In the genomic region with DNA sequence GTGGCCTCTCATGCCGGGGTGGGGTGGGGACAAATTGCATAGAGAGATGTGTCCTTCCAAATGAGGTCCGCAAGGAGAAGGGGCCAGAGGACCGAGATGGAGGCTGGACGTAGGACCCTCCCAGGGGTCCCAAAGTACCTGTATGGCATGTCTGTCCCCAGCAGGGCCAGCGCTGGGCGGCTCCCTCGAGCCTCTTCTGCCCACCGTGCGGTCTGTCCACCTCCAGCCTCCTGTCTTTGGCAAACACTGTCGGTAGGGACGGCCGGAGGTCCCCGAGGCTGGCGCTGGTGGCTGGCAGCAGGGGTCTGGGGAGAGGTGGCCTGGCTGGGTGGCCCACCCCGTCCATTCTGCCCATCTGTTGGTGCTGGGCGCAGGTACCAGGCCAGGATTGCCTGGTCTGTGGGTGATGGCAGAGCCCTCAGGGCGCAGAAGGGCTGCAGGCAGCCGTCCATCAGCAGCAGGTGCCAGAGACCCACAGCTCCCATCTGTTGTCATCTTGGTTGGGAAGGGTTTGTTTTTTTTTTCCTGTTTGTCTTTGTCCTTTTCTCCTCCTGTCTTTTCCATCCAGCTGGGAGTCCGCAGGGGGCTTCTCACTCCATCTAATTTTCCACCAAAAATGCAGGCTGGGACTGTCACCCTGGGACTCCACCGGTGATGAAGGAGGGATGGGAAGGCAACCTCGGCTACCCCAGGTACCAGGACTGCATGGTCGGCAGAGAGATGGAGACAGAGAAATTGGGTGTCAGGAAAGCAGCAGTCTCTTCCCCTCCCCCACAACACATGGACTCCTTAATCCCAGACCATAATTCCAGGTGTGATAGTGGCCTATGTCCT, we compare ENCODE assay signal across 9 mouse cellular contexts. TPM values are rescaled to one million over a fixed set of nuclear protein-coding genes. Genes with fewer than 3 reads are reported as not detected.
DNase-seq lines count a peak whose midpoint lies in the region; ATAC-seq and TF ChIP-seq lines count a peak whose summit lies in the region.
"Had no signal": no experiment of that assay in that cellular context is flagged by ENCODE, and none has a peak within 500 bp of the region (broad histone marks: within the 10 kb centered on the region; RNA-seq: fewer than 3 reads in every experiment).

No protein-coding gene starts in this region.

- no peak for TF ChIP-seq POLR2A in lung, adult 2 months (IDR thresholded peaks at IDR 0.05; ENCODE audit: borderline replicate concordance, extremely low read depth, low read depth, low read length)

- H3K9me3 ChIP-seq in heart, postnatal 0 days (replicated peaks; ENCODE audit: control insufficient read depth, low read length): no peaks in the 10 kb centered on the region
- H3K9me3 ChIP-seq in forebrain, postnatal 0 days (ENCODE audit: low read length): no peaks in the 10 kb centered on the region
- H3K9me3 ChIP-seq in midbrain, embryonic 12.5 days: no peaks in the 10 kb centered on the region

- H3K27ac ChIP-seq in heart, postnatal 0 days (ENCODE audit: low read depth): peak overlapping the region; percentile 75; the same call in 1 of the 2 replicates
- peak overlapping the region; percentile 70 for H3K27ac ChIP-seq in forebrain, postnatal 0 days (ENCODE audit: low read depth, low read length)
- peak overlapping the region; percentile 92 for H3K27ac ChIP-seq in midbrain, embryonic 12.5 days (replicated peaks)

- peaks cover 15% of the 10 kb centered on the region for H3K4me1 ChIP-seq in heart, postnatal 0 days (ENCODE audit: control insufficient read depth, insufficient read depth)
- peaks cover 9% of the 10 kb centered on the region for H3K4me1 ChIP-seq in forebrain, postnatal 0 days (ENCODE audit: insufficient read depth)
- H3K4me1 ChIP-seq in midbrain, embryonic 12.5 days: peaks cover 56% of the 10 kb centered on the region
- H3K4me1 ChIP-seq in lung, adult 2 months (ENCODE audit: control insufficient read depth, insufficient read depth, low read length): peaks cover 30% of the 10 kb centered on the region

- H3K36me3 ChIP-seq in heart, postnatal 0 days (replicated peaks; ENCODE audit: control insufficient read depth, insufficient read depth, low read length): peaks cover 71% of the 10 kb centered on the region
- H3K36me3 ChIP-seq in forebrain, postnatal 0 days (ENCODE audit: insufficient read depth): peaks cover 15% of the 10 kb centered on the region
- peaks cover 15% of the 10 kb centered on the region; the same call in 1 of the 2 replicates for H3K36me3 ChIP-seq in midbrain, embryonic 12.5 days

- intact Hi-C loops in heart, postnatal 25 days (cut with DNase I): no loop called here

- ATAC-seq in heart, postnatal 0 days (ENCODE audit: insufficient read depth, low read depth): no peak
- ATAC-seq in forebrain, postnatal 0 days: no peak
- ATAC-seq in midbrain, embryonic 12.5 days (ENCODE audit: low FRiP score, low read depth): no peak

- TF ChIP-seq CTCF in heart, postnatal 0 days (IDR thresholded peaks at IDR 0.05; ENCODE audit: low read depth): no peak
- TF ChIP-seq CTCF in forebrain, postnatal 0 days (IDR thresholded peaks at IDR 0.05; ENCODE audit: low read depth): no peak
- no peak for TF ChIP-seq CTCF in lung, adult 2 months (IDR thresholded peaks at IDR 0.05; ENCODE audit: insufficient read depth, low read length)

- H3K4me3 ChIP-seq in heart, postnatal 0 days (ENCODE audit: low read depth, low read length): no peak overlapping the region
- H3K4me3 ChIP-seq in forebrain, postnatal 0 days (ENCODE audit: low read depth, low read length): peak overlapping the region; percentile 20
- peak overlapping the region; percentile 12; the same call in 1 of the 2 replicates for H3K4me3 ChIP-seq in midbrain, embryonic 12.5 days
- no peak overlapping the region for H3K4me3 ChIP-seq in lung, adult 2 months (replicated peaks; ENCODE audit: extremely low read depth, low read depth, low read length)

- H3K4me2 ChIP-seq in heart, postnatal 0 days (ENCODE audit: low read depth, low read length): no peak overlapping the region
- H3K4me2 ChIP-seq in forebrain, postnatal 0 days (ENCODE audit: low read depth): peak overlapping the region; percentile 44
- H3K4me2 ChIP-seq in midbrain, embryonic 12.5 days (replicated peaks): peak overlapping the region; percentile 9; the same call in 1 of the 2 replicates

- 78% methylated on average over 22 of the region's 22 CpGs for WGBS in heart, postnatal 0 days
- 50% methylated on average over 22 of the region's 22 CpGs for WGBS in forebrain, postnatal 0 days
- 50% methylated on average over 22 of the region's 22 CpGs for WGBS in midbrain, embryonic 12.5 days
- 68% methylated on average over 22 of the region's 22 CpGs for WGBS in lung, adult 2 months

- DNase-seq in heart, postnatal 0 days (ENCODE audit: low spot score): no peak
- DNase-seq in heart, postnatal 25 days (ENCODE audit: low spot score): no peak
- DNase-seq in cerebellum, adult 11-12 months: peak; percentile 95
- DNase-seq in forebrain, postnatal 0 days: no peak
- no peak for DNase-seq in layer of hippocampus, adult 18-20 months (ENCODE audit: low spot score in 2 of 2)
- DNase-seq in layer of hippocampus, adult 8-10 months (ENCODE audit: low spot score in 2 of 2): no peak
- DNase-seq in lung, adult 2 months: no peak

- no peak overlapping the region for H3K9ac ChIP-seq in heart, postnatal 0 days (replicated peaks; ENCODE audit: low read depth, low read length)
- peak overlapping the region; percentile 40 for H3K9ac ChIP-seq in forebrain, postnatal 0 days
- H3K9ac ChIP-seq in midbrain, embryonic 12.5 days (replicated peaks): 0 out of 2 replicates have a peak overlapping the region, but pooled peaks have one; percentile 8

- TF ChIP-seq EP300 in heart, postnatal 0 days (IDR thresholded peaks at IDR 0.05; ENCODE audit: low read depth): no peak

- H3K27me3 ChIP-seq in heart, postnatal 0 days (ENCODE audit: control insufficient read depth, insufficient read depth, low read length): no peaks in the 10 kb centered on the region
- H3K27me3 ChIP-seq in forebrain, postnatal 0 days (ENCODE audit: insufficient read depth, low read length): no peaks in the 10 kb centered on the region
- peaks cover 51% of the 10 kb centered on the region for H3K27me3 ChIP-seq in midbrain, embryonic 12.5 days
- H3K27me3 ChIP-seq: CH12.LX had no signal

RNA-seq across cellular contexts. Expression of a gene that starts 7.7 kb away (rescaled TPM):
- 6.6 and 7.8 TPM in 2 replicates for total RNA-seq in heart, postnatal 0 days (2014; rRNA removed; ENCODE audit: low replicate concordance)
- polyA plus RNA-seq in heart, postnatal 0 days (2015; fragmentation: Nextera tagmentation; extraction: Ambion mirVana): 3.3 and 3.8 TPM in 2 replicates
- 1 to 10 TPM; 2.0 TPM for total RNA-seq in heart, postnatal 25 days (2021)
- total RNA-seq in forebrain, postnatal 0 days (2014; rRNA removed): 0.77 and 1.3 TPM in 2 replicates
- polyA plus RNA-seq in forebrain, postnatal 0 days (2015; fragmentation: Nextera tagmentation; extraction: Ambion mirVana): 1.7 TPM in 2 replicates
- polyA plus RNA-seq in midbrain, embryonic 12.5 days (2016; fragmentation: Nextera tagmentation; extraction: Ambion mirVana): 2.1 and 2.8 TPM in 2 replicates
- 1 to 10 TPM; 1.8 to 2.4 TPM for total RNA-seq in layer of hippocampus, adult 18-20 months (2021)
- total RNA-seq in layer of hippocampus, adult 8-10 months (2022): 1 to 10 TPM; 1.3 to 1.7 (median 1.4) TPM
- 8.8 and 10.1 TPM in 2 replicates for polyA plus RNA-seq in lung, adult 2 months (2012; rRNA removed)

RNA-seq across cellular contexts. Expression of a gene that starts 11.8 kb away (rescaled TPM):
- not detected in 2 replicates for total RNA-seq in heart, postnatal 0 days (2014; rRNA removed; ENCODE audit: low replicate concordance)
- polyA plus RNA-seq in heart, postnatal 0 days (2015; fragmentation: Nextera tagmentation; extraction: Ambion mirVana): 0.45 and 0.70 TPM in 2 replicates
- under 1 TPM in 1 of 2 experiments, not detected in 1; 0.70 TPM for total RNA-seq in heart, postnatal 25 days (2021)
- total RNA-seq in forebrain, postnatal 0 days (2014; rRNA removed): 5.8 and 16.6 TPM in 2 replicates
- 1.9 and 3.7 TPM in 2 replicates for polyA plus RNA-seq in forebrain, postnatal 0 days (2015; fragmentation: Nextera tagmentation; extraction: Ambion mirVana)
- 0.50 and 2.3 TPM in 2 replicates for polyA plus RNA-seq in midbrain, embryonic 12.5 days (2016; fragmentation: Nextera tagmentation; extraction: Ambion mirVana)
- total RNA-seq in layer of hippocampus, adult 18-20 months (2021): 1 to 10 TPM; 4.2 to 6.9 TPM
- total RNA-seq in layer of hippocampus, adult 8-10 months (2022): 1 to 10 TPM; 2.9 to 9.7 (median 4.2) TPM
- 3.6 and 5.9 TPM in 2 replicates for polyA plus RNA-seq in lung, adult 2 months (2012; rRNA removed)

RNA-seq across cellular contexts. Expression of a gene that starts 16.3 kb away (rescaled TPM):
- total RNA-seq in heart, postnatal 0 days (2014; rRNA removed; ENCODE audit: low replicate concordance): 0.11 TPM in 1 of 2 replicates, not detected in the other
- polyA plus RNA-seq in heart, postnatal 0 days (2015; fragmentation: Nextera tagmentation; extraction: Ambion mirVana): 0.43 and 1.1 TPM in 2 replicates
- total RNA-seq in heart, postnatal 25 days (2021): under 1 TPM; 0.61 to 0.78 TPM
- total RNA-seq in forebrain, postnatal 0 days (2014; rRNA removed): 2.5 and 3.3 TPM in 2 replicates
- 5.0 and 7.3 TPM in 2 replicates for polyA plus RNA-seq in forebrain, postnatal 0 days (2015; fragmentation: Nextera tagmentation; extraction: Ambion mirVana)
- 4.2 and 5.5 TPM in 2 replicates for polyA plus RNA-seq in midbrain, embryonic 12.5 days (2016; fragmentation: Nextera tagmentation; extraction: Ambion mirVana)
- total RNA-seq in layer of hippocampus, adult 18-20 months (2021): 1 to 10 TPM; 4.1 to 4.8 TPM
- 1 to 10 TPM; 2.7 to 5.5 (median 4.5) TPM for total RNA-seq in layer of hippocampus, adult 8-10 months (2022)
- polyA plus RNA-seq in lung, adult 2 months (2012; rRNA removed): 3.7 and 6.3 TPM in 2 replicates

RNA-seq across cellular contexts. Expression of a gene that starts 16.4 kb away (rescaled TPM):
- total RNA-seq in heart, postnatal 0 days (2014; rRNA removed; ENCODE audit: low replicate concordance): 123 and 139 TPM in 2 replicates
- 75.2 and 77.6 TPM in 2 replicates for polyA plus RNA-seq in heart, postnatal 0 days (2015; fragmentation: Nextera tagmentation; extraction: Ambion mirVana)
- total RNA-seq in heart, postnatal 25 days (2021): 10 to 100 TPM; 52.0 to 56.2 TPM
- total RNA-seq in forebrain, postnatal 0 days (2014; rRNA removed): 126 and 139 TPM in 2 replicates
- polyA plus RNA-seq in forebrain, postnatal 0 days (2015; fragmentation: Nextera tagmentation; extraction: Ambion mirVana): 111 and 125 TPM in 2 replicates
- polyA plus RNA-seq in midbrain, embryonic 12.5 days (2016; fragmentation: Nextera tagmentation; extraction: Ambion mirVana): 63.5 and 67.2 TPM in 2 replicates
- 10 to 100 TPM; 82.0 to 82.9 TPM for total RNA-seq in layer of hippocampus, adult 18-20 months (2021)
- 10 to 100 TPM; 64.3 to 78.5 (median 72.6) TPM for total RNA-seq in layer of hippocampus, adult 8-10 months (2022)
- 79.2 and 83.4 TPM in 2 replicates for polyA plus RNA-seq in lung, adult 2 months (2012; rRNA removed)

RNA-seq across cellular contexts. Expression of a gene that starts 22.3 kb away (rescaled TPM):
- total RNA-seq in heart, postnatal 0 days (2014; rRNA removed; ENCODE audit: low replicate concordance): 47.6 and 53.9 TPM in 2 replicates
- polyA plus RNA-seq in heart, postnatal 0 days (2015; fragmentation: Nextera tagmentation; extraction: Ambion mirVana): 45.8 and 48.4 TPM in 2 replicates
- total RNA-seq in heart, postnatal 25 days (2021): 10 to 100 TPM; 27.7 to 32.3 TPM
- 60.2 and 67.2 TPM in 2 replicates for total RNA-seq in forebrain, postnatal 0 days (2014; rRNA removed)
- polyA plus RNA-seq in forebrain, postnatal 0 days (2015; fragmentation: Nextera tagmentation; extraction: Ambion mirVana): 128 and 132 TPM in 2 replicates
- 135 and 139 TPM in 2 replicates for polyA plus RNA-seq in midbrain, embryonic 12.5 days (2016; fragmentation: Nextera tagmentation; extraction: Ambion mirVana)
- total RNA-seq in layer of hippocampus, adult 18-20 months (2021): 10 to 100 TPM; 70.8 to 72.5 TPM
- 10 to 100 TPM; 64.6 to 72.1 (median 67.2) TPM for total RNA-seq in layer of hippocampus, adult 8-10 months (2022)
- 59.3 and 61.8 TPM in 2 replicates for polyA plus RNA-seq in lung, adult 2 months (2012; rRNA removed)

Comparison
In these comparisons a context has a peak if more than half of its experiments do, and no peak if none do; other contexts are left out.
1. H3K4me3 ChIP-seq: peak in forebrain, postnatal 0 days (single experiment) and midbrain, embryonic 12.5 days (single experiment); none in heart, postnatal 0 days (single experiment) and lung, adult 2 months (single experiment).
2. Peak in every context shown above with its lines, with median percentiles within 50 percentile points of each other: H3K27ac ChIP-seq.